Mouse (Mus musculus) ES-Bruce4 (cell line): ENCODE data around the gene Oaf. TPM values are rescaled to one million over a fixed set of nuclear protein-coding genes. Genes with fewer than 3 reads are reported as not detected.

ENCODE experiments used
- H3K27ac ChIP-seq: 2 replicates; pipeline ENCODE4 v1.5.1; 2012; ENCODE audit warnings: low read length, inconsistent platforms; ENCODE audit not compliant: insufficient read depth
- H3K27me3 ChIP-seq: 2 replicates; pipeline ENCODE4 v1.6.1; 2012; ENCODE audit warnings: mild to moderate bottlenecking, low read length, inconsistent platforms; ENCODE audit not compliant: control insufficient read depth, poor library complexity, insufficient read depth, severe bottlenecking
- H3K36me3 ChIP-seq: 2 replicates; pipeline ENCODE4 v1.6.1; 2012; ENCODE audit warnings: inconsistent platforms, mild to moderate bottlenecking, low read length, moderate library complexity; ENCODE audit not compliant: control insufficient read depth, poor library complexity, insufficient read depth, severe bottlenecking
- H3K4me1 ChIP-seq: one replicate; pipeline ENCODE4 v1.8.1; 2011; ENCODE audit warnings: low read length; ENCODE audit not compliant: control insufficient read depth, insufficient read depth
- H3K4me3 ChIP-seq: 2 replicates; pipeline ENCODE4 v1.5.1; 2011; ENCODE audit warnings: low read depth, mild to moderate bottlenecking, low read length
- H3K9ac ChIP-seq: 2 replicates; pipeline ENCODE4 v1.6.1; 2012; ENCODE audit warnings: low read depth, mild to moderate bottlenecking, inconsistent platforms; ENCODE audit not compliant: poor library complexity, severe bottlenecking
- H3K9me3 ChIP-seq: replicated peaks from 2 replicates; pipeline ENCODE4 v1.6.1; 2012; ENCODE audit warnings: mild to moderate bottlenecking, low read length, inconsistent platforms; ENCODE audit not compliant: control insufficient read depth, poor library complexity, insufficient read depth, severe bottlenecking
- CTCF ChIP-seq: IDR thresholded peaks from one replicate; pipeline ENCODE4 v1.8.1; 2011; ENCODE audit warnings: low read depth, low read length
- EP300 ChIP-seq: IDR thresholded peaks from 2 replicates; pipeline ENCODE4 v1.6.1; 2011; ENCODE audit warnings: low read depth, low read length; ENCODE audit not compliant: insufficient read depth
- POLR2A ChIP-seq: IDR thresholded peaks from one replicate; pipeline ENCODE4 v1.8.1; 2011; ENCODE audit warnings: low read length; ENCODE audit not compliant: insufficient read depth
- polyA plus RNA-seq: library from polyadenylated mRNA; stranded (reverse); fragments of >200 nt; gene quantifications from 2 replicates; pipeline ENCODE4 v1.2.4, GENCODE M21; 2011; ENCODE audit warnings: low read depth; ENCODE audit not compliant: missing spikeins, insufficient read depth, insufficient read length

Oaf gene
- polyA plus RNA-seq, 1 experiment, result 3.7 TPM

DNA sequence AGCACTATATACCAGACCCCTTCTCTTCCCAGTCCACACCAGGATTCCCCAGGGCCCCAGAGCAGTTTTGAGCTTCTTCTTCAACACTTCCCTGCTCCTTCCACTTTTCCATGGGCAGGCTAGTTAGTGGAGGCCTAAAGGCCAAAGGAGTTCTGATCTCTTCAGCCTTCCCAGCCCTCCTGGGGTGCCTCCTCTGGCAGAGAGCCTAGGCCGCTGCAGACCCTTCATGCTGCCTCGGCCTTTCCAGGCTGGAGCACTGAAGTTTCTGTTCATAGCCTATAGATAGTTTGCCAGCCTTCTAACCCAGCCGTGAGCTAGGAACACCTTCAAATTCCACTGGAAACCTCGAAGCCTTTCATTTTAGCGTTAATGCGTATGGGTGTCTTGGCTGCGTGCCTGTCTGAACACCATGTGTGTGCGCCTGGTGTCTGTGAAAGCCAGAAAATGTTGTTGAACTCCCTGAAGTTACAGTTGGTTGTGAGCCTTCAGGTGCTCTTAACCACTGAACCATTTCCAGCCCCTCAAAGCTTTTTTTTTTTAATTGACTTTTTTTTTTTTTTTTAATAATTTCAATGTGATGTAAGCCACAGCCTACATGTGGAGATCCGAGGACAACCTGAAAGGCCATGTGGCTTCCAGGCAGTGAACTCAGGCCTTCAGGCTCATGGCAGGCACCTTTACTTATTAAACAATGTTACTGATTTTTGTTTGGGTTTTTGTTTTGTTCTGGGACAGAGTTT lies 23.3 kb upstream of the Oaf start:
- Histone ChIP-seq H3K9ac (no peak overlapping the region), H3K4me1 (peaks cover 15% of the 10 kb centered on the region)
- TF ChIP-seq EP300, result no peak
- no peak for TF ChIP-seq CTCF
- no peak for TF ChIP-seq POLR2A

DNA sequence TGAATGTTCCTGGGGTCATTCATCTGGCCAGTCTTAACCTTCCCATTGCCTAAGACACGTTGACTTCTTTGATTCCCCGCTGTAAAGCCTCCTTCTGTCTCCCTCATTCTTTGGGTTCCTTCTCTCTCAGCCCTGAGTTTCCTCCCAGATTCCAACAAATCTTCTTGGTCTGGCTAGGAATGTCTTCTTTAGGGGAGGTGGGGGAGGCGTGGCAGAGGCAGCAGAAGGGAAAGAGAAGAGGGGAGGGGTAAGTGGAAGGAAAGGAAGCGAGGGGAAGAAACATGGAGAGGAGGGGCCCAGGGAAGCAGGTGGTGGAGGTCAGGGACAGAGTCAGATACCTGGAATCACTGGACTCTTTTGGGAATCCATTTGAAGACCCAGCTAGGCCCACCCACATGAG lies 22.7 kb upstream of the Oaf start:
- H3K9ac ChIP-seq, result no peak overlapping the region
- H3K27ac ChIP-seq, result peak overlapping the region; percentile 45; the same call in 1 of the 2 replicates
- H3K9me3 ChIP-seq, result no peaks in the 10 kb centered on the region
- no peaks in the 10 kb centered on the region for H3K27me3 ChIP-seq
- H3K4me3 ChIP-seq, result no peak overlapping the region
- H3K4me1 ChIP-seq, result peaks cover 15% of the 10 kb centered on the region
- TF ChIP-seq EP300 (no peak), CTCF (no peak), POLR2A (no peak)
- no peaks in the 10 kb centered on the region for H3K36me3 ChIP-seq

More for the DNA sequence above, 23.3 kb upstream of the Oaf start:
- no peaks in the 10 kb centered on the region for H3K27me3 ChIP-seq
- no peaks in the 10 kb centered on the region for H3K36me3 ChIP-seq
- H3K27ac ChIP-seq, result 0 out of 2 replicates have a peak overlapping the region, but pooled peaks have one; percentile 45
- H3K4me3 ChIP-seq, result no peak overlapping the region
- H3K9me3 ChIP-seq, result no peaks in the 10 kb centered on the region

DNA sequence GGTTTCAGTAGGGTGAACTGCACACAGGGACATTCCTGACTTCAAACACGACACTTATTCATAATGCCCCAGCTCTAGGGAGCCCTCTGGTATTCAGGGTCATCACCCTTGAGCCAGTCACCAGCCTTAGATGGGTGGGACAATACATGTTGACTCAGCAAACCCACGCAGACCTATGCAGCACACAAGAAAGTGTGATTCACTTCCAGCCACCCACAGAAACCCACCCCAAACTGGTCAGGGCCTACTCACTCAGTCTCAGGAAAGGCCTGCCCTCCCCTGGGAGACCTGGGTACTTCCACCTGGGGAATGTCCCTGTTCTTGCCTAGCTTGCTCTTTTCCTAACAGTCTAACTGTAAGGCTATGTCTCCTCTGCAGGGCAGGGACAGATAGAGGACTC lies 22.2 kb upstream of the Oaf start:
- H3K27me3 ChIP-seq, result no peaks in the 10 kb centered on the region
- peaks cover 15% of the 10 kb centered on the region for H3K4me1 ChIP-seq
- H3K9ac ChIP-seq, result no peak overlapping the region
- H3K27ac ChIP-seq, result peak overlapping the region; percentile 45; the same call in 1 of the 2 replicates
- no peak overlapping the region for H3K4me3 ChIP-seq
- TF ChIP-seq EP300 (no peak), CTCF (no peak), POLR2A (no peak)
- no peaks in the 10 kb centered on the region for H3K36me3 ChIP-seq
- H3K9me3 ChIP-seq, result no peaks in the 10 kb centered on the region

DNA sequence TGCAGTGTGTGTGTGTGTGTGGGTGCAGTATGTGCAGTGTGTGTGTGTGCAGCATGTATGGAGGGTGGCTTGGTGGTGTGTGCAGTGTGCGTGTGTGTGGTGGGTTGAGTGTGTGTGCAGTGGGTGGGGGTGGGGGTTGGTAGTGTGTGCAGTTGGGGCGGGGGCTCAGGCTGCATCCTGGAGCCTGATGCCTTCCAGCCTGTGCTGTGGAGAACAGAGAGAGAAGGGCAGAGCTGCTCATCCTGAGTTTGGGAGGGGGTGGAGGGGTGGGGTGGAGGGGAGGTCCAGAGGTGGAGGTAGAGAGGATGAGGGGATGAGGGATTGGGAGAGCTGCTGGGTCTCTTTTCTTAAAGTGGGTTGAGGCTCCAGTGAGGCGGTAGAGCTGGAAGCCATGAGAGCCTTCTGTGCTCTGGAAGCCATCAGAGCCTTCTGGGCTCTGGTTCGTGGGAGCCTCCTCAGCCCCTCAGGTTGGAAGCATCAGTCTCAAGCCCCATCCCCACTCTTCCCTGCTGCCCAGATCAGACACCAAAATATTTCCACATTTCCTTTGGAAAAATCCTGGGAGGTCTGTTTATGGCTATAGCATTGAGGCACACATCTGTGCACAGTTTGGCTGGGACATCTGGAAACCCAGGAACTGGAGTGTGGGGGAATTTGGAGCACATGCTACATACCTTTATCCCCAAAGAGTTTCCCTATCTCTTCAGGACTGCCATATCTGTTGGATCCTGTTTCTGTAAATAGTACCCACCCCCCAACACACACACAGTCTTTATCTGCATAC lies 21.6 kb upstream of the Oaf start:
- no peaks in the 10 kb centered on the region for H3K36me3 ChIP-seq
- H3K27ac ChIP-seq, result no peak overlapping the region
- H3K9me3 ChIP-seq, result no peaks in the 10 kb centered on the region
- H3K4me1 ChIP-seq, result peaks cover 15% of the 10 kb centered on the region
- no peak overlapping the region for H3K9ac ChIP-seq
- no peak for TF ChIP-seq CTCF
- no peak for TF ChIP-seq POLR2A
- no peak for TF ChIP-seq EP300
- H3K27me3 ChIP-seq, result no peaks in the 10 kb centered on the region
- no peak overlapping the region for H3K4me3 ChIP-seq

DNA sequence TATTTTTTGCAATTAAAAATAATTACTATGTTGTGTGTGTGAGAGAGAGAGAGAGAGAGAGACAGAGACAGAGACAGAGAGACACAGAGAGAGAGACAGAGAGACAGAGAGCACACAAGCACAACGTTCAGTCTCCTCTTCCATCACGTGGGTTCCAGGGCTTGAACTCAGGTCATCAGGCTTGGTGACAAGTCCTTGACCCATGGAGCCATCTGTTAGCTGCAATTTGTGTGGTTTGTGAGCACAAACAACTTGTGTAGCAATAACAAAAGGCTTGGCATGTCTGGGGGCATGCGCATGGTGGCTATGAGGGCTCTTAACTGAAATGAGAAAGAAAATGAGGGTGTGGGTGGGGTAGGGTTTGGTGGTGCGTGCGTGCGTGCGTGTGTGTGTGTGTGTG lies 20.9 kb upstream of the Oaf start:
- Histone ChIP-seq H3K27me3 (no peaks in the 10 kb centered on the region), H3K9ac (no peak overlapping the region), H3K9me3 (no peaks in the 10 kb centered on the region), H3K27ac (no peak overlapping the region), H3K4me3 (no peak overlapping the region), H3K4me1 (peaks cover 15% of the 10 kb centered on the region), H3K36me3 (no peaks in the 10 kb centered on the region)
- TF ChIP-seq POLR2A, result no peak
- TF ChIP-seq CTCF, result no peak
- no peak for TF ChIP-seq EP300

DNA sequence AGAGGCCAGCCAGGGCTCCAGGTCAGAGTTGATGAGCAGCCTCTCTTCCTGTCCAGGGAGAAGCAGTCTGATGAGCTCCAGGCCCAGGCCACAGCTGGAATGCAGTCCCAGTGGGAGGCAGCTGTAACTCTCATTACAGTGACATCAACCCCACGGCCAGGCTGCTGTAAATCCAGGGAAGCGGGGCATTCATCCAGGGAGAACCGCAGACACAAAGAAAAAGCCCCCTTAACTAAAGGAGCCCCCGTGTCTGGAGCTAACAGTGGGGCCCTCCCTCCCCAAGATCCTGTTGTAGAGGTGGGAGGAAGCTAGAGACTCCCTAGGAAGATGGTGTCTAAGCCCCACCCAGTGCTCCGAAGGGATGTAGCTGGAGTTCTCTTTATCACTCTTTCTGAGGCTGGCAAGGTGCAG lies 13.6 kb upstream of the Oaf start:
- Histone ChIP-seq H3K9me3 (no peaks in the 10 kb centered on the region), H3K27me3 (no peaks in the 10 kb centered on the region), H3K27ac (no peak overlapping the region), H3K9ac (no peak overlapping the region), H3K4me3 (no peak overlapping the region), H3K36me3 (no peaks in the 10 kb centered on the region), H3K4me1 (no peaks in the 10 kb centered on the region)
- TF ChIP-seq EP300 (no peak), CTCF (no peak), POLR2A (no peak)
